Mouse (Mus musculus) left cerebral cortex, postnatal 10 days (tissue): ENCODE measurements around the gene Wfdc18. TPM values are rescaled to one million over a fixed set of nuclear protein-coding genes. Genes with fewer than 3 reads are reported as not detected.
A peak's percentile ranks its signal among the peaks of the same experiment; 100 is the strongest.

Experiments used
- DNase-seq, 2 experiments: peaks; one replicate each; pipeline ENCODE4 v3.0.0; 2021 to 2022; ENCODE audit warnings: low spot score in 2 of 2, mixed read lengths in 1 of 2; ENCODE audit errors: extremely low spot score in 1 of 2
- intact Hi-C: fragments of 180-260 bp; cut with DNase I; formaldehyde crosslinking; loops from one replicate; pipeline ENCODE4 v1.15.1; 2025
- total RNA-seq, 2 experiments: library from RNA; stranded (reverse); gene quantifications; 2 replicates each; pipeline ENCODE4 v1.2.3; 2021

Wfdc18 gene
- total RNA-seq, 2 experiments from 2014 or later: 0.75 to 1.3 TPM

DNA sequence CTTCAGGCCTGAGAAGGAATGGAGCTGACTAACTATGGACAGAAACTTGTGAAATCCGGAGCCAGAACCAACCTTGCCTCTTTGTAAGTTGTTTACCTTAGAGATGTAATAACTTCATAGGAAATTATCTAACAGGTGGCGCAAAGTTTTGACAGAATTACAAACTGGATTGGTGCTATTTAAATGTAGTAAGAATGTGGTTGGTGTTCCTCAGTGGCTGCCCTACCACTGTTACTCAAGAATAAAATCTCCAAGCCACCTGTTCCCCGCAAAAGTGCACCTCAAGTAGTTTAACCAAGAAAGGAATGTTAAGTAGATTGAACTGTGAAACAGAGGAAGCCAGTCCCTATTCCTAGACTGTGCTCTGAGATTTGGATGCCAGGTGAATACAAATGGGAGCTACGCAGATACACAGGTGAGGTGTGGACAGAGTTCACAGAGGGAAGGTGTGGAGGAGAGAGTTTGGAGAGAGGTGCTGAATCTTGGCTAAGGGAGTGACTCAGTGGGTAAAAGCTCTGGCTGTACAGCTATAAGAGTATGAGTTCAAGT, 31.7 kb downstream of the Wfdc18 start:
- no peak for DNase-seq
- intact Hi-C loops: loop anchor here (5.0 kb wide), 1 partner anchor 298 kb away; no protein-coding TSS in a partner anchor

DNA sequence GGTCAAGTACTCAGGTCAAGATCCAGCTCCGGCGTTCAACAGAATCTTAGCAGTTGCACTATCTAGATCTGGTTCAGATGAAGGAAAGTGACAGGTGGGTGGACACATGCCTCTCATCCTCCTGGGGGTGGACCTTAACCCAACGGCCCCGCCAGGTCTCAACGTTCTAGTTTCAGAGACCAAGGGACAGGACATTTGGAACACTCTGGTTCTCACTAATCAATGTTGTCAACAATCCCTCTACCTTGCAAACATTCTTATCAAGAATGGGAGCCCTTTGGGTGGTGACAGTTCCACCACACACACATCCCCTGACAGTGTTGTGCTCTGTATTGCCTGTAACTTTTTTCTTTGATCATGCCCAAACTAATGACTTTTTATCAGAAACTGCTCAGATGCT, 33.0 kb downstream of the Wfdc18 start:
- intact Hi-C loops: loop anchor here (5.0 kb wide), 1 partner anchor 300 kb away; no protein-coding TSS in a partner anchor
- DNase-seq: no peak

DNA sequence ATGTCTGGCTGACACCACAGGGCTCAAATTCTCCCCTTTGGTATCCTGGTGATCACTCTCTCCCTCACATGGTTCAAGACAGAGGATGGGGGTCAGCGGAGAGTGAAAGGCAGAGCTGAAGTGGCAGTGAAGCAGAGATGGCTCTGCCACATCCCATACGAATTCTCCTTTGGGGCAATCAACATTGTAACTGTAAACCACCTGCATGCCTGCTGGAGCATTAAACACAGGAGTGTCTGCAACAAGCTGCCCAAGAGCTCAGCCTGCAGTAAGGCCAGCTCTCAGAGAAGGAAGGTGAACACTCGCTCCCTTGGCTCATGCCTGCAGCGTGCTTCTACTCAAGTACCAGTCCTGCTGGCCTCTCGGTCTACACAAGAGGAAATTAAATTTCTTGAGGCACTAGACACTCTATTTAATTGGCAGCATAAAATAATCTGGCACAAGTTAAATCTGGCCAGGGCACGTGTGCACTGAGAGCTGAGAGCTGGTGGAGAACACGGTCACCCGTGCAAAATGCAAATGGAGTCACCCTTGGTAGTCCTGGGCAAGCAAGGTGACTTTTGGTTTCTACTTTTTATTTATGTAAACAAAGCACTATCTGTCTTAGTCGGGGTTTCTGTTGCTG, 34.0 kb downstream of the Wfdc18 start:
- intact Hi-C loops: loop anchor here (5.0 kb wide), 1 partner anchor 301 kb away; no protein-coding TSS in a partner anchor
- DNase-seq: no peak

DNA sequence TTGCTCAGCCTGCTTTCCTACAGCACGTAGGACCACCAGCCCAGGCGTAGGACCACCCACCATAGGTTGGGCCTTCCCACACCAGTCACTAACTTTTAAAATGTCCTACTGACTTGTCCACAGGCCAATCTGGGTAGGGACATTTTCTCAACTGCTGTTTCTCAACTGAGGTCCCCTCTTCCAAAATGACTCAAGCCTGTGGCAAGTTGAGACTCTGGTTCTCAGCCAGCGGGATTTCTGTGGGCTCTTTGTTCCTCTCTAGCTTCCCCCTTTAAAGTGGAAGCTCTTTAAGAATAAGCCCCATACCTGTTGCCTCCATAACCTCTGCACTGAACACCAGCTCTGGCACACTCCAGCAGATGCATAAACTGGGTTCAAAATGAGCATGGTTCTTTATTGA, 34.7 kb downstream of the Wfdc18 start:
- intact Hi-C loops: loop anchor here (5.0 kb wide), 1 partner anchor 301 kb away; no protein-coding TSS in a partner anchor
- no peak for DNase-seq

DNA sequence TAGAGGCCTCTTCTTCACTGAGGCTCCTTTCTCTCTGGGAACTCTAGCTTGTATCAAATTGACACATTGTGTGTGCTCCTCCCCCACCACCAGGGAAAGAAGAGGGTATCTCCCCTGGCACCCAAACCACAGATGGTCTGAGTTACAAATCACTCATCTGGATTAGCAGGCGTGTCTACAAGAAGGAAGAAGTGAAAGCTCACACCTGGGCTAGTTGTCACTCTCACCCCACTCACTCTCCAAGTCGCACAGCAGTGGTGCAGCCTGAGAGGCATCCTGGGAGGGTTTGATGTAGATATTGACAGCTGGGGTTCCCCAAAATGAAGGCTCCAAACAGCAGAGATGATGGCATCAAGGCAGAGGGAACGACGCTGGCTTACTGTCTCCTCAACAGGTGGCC, 37.3 kb downstream of the Wfdc18 start:
- intact Hi-C loops: no loop called here
- DNase-seq: no peak

DNA sequence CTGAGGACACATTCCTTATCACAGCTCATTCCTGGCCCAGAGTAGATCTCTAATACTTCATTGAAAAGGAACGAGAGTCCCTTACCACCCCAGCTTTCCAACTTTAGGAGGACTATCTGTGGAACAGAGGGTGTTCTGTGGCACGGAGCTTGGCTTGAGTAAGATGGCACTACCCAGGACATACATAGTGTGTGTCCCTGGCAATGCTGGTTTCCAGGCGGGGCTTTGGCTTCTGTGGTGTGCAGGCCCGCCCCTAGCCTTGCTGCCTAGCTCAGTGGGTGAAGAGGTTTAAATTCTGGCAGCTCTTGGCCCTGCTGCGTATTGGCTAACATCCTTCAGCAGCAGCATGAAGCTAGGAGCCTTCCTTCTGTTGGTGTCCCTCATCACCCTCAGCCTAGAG, 37.9 kb downstream of the Wfdc18 start, which contains the start of gene Wfdc21:
Wfdc21 (plus strand) TSS at position 260 of the 400 bp plus-strand sequence.
- intact Hi-C loops: no loop called here
- DNase-seq: no peak

DNA sequence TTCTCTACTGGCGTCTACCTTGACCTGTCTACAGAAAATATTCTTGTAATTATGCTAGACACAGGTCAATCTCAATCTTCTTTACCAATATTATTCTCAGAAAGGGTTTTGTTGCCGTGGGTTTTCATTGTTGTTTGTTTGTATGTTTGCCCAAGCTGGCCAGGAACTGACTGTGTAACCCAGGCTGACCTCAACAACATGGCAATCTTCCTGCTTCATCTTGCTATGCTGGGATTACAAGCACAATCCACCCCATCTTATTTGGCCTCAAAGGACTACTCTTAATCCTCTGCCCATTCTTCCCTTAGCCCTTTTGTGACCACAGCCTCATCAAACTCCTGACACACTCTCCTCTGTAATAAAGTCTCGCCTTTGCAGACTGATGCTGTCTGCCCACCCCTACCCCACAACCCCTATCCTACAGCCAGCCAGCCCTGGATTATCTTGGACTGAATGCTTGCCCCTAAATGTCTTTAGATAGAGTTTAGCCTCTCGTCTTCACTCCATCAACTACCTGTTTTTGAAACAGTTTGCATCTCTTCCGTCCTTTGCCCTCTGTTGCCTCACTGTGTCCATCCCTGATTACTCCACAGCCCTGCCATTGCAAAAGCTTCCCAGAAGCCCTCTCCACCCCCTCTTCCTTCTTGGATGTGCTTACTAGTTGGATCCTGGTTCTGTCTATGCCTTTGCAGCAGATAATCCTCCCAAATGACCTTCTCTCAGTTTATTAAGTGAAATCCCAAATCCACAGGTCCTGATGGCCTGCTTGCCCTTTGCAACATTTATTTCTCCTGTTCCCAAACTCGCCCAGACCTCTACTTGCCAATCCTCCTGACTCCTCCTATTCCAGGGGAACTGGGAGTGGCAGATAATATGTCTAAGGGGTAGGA, 38.8 kb downstream of the Wfdc18 start:
- DNase-seq: no peak
- intact Hi-C loops: no loop called here

DNA sequence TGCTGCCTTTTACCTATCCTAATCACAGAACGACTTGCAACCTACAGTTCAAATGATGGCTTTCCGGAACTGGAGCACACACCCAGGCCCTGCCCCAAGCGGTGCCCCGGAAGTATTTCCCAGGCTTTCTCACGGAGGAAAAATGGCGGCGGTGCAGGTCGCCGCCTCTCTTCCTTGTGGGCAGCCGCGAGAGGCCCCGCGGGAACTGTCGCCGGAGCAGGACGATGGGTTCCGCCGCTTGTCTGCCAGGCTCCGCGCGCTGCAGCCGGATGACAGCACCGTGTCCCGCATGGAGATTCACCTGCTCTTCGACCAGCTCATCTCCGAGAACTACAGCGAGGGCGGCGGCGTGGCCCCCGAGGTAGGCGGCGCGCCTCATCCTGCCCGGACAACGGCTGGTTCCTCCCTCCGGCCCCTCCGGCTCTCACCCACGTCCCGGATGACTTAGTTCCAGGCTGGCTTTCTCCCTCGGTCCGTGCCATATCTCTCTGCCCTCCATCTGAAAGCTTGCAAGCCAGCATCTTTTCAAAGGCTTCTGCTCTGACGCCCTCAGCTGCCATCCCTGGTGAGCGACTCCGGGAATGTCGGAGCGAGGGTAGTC, 44.9 kb downstream of the Wfdc18 start, which contains the start of gene Heatr6:
Heatr6 (plus strand) TSS at position 116 of the 601 bp plus-strand sequence.
- DNase-seq: peak; percentile 89 to 96
- intact Hi-C loops: no loop called here

DNA sequence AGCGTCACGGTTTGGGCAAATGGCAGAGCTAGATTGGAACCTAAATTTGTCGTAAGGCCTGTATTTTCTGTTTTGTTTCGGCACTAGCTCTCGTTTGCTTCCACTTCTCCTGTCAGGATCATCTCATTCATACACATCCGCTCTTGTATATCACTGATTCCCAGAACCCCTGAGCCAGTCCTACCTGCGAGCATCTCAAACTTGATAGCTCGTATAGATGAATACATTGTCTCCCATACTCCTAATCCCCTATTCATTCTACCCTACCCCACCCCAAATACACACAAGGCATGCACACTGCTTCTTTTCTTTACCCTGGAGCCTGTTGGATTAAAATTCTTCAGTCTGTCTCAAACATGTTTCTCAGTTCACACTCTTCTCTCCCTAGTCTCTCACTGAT, 45.4 kb downstream of the Wfdc18 start:
- intact Hi-C loops: no loop called here
- no peak for DNase-seq

Other genes with a start within 250 kb of the Wfdc18 start
- gene Mmp28, start 245.9 kb upstream of the Wfdc18 start, total RNA-seq: 1 to 10 TPM; 3.4 to 4.0 TPM
- gene Taf15, start 235.9 kb upstream of the Wfdc18 start, total RNA-seq: 10 to 100 TPM; 68.8 to 71.9 TPM
- not detected for gene Heatr9, start 186.8 kb upstream of the Wfdc18 start, total RNA-seq
- gene Ccl5, start 178.5 kb upstream of the Wfdc18 start, total RNA-seq: not detected
- gene Ccl9, start 130.4 kb upstream of the Wfdc18 start, total RNA-seq: 1 to 10 TPM; 1.5 to 3.6 TPM
- 1 to 10 TPM in 1 of 2 experiments, under 1 TPM in 1; 0.97 to 1.6 TPM for gene Ccl6, start 115.9 kb upstream of the Wfdc18 start, total RNA-seq
- gene Rpl9-ps1, start 63.4 kb upstream of the Wfdc18 start, total RNA-seq: not detected
- under 1 TPM in 1 of 2 experiments, not detected in 1; 0.81 TPM for gene Ccl3, start 59.7 kb upstream of the Wfdc18 start, total RNA-seq
- gene Ccl4, start 46.4 kb upstream of the Wfdc18 start, total RNA-seq: not detected
- gene Wfdc17, start 5.0 kb upstream of the Wfdc18 start, total RNA-seq: not detected
- gene Wfdc21, start 37.9 kb downstream of the Wfdc18 start, total RNA-seq: not detected
- gene Heatr6, start 44.7 kb downstream of the Wfdc18 start, total RNA-seq: 10 to 100 TPM; 17.9 to 18.9 TPM
- gene Hnf1b, start 141.0 kb downstream of the Wfdc18 start, total RNA-seq: under 1 TPM; 0.14 to 0.19 TPM
- 10 to 100 TPM; 12.4 to 12.5 TPM for gene Ddx52, start 233.0 kb downstream of the Wfdc18 start, total RNA-seq